Comparison of ENCODE assay signal across 31 mouse cellular contexts in genomic region chr3:70196671-70197070, GRCm38 (mm10).
"Had no signal": no experiment of that assay in that cellular context is flagged by ENCODE, and none has a peak within 500 bp of the region (broad histone marks: within the 10 kb centered on the region; RNA-seq: fewer than 3 reads in every experiment).

No protein-coding gene starts in this region.

- DNase-seq: left cerebral cortex, postnatal 4 days; liver; liver, embryonic 13.5 days; liver, postnatal 0 days; lung, adult 18-20 months; lung, adult 2 months; lung, embryonic 14.5 days; lung, postnatal 10 days; lung, postnatal 14 days; lung, postnatal 36 days; lung, postnatal 4 days; midbrain, embryonic 14.5 days had no signal

- ATAC-seq: liver, embryonic 12.5 days; liver, postnatal 0 days; lung, postnatal 0 days; midbrain, embryonic 13.5 days; midbrain, embryonic 15.5 days; midbrain, embryonic 16.5 days had no signal

- H3K4me2 ChIP-seq: limb, embryonic 12.5 days; limb, embryonic 13.5 days; limb, embryonic 15.5 days; liver, embryonic 12.5 days; liver, embryonic 13.5 days; liver, embryonic 15.5 days; lung, embryonic 14.5 days; lung, embryonic 15.5 days; midbrain, embryonic 11.5 days; midbrain, embryonic 12.5 days; midbrain, embryonic 13.5 days; midbrain, embryonic 15.5 days; neural tube, embryonic 12.5 days had no signal

- H3K27ac ChIP-seq: limb, embryonic 10.5 days; limb, embryonic 12.5 days; limb, embryonic 13.5 days; limb, embryonic 15.5 days; liver, embryonic 12.5 days; liver, embryonic 13.5 days; liver, embryonic 14.5 days; liver, embryonic 15.5 days; lung, embryonic 15.5 days; macrophage; midbrain, embryonic 10.5 days; midbrain, embryonic 12.5 days; midbrain, embryonic 13.5 days; midbrain, embryonic 15.5 days; neural tube, embryonic 12.5 days had no signal

- H3K27me3 ChIP-seq: limb, embryonic 12.5 days; limb, embryonic 13.5 days; limb, embryonic 15.5 days; liver, embryonic 12.5 days; liver, embryonic 13.5 days; liver, embryonic 15.5 days; lung, embryonic 15.5 days; megakaryocyte, embryonic 14.5 days; midbrain, embryonic 12.5 days; midbrain, embryonic 13.5 days; midbrain, embryonic 15.5 days; neural tube, embryonic 12.5 days had no signal

- H3K4me1 ChIP-seq: limb, embryonic 10.5 days; limb, embryonic 13.5 days; limb, embryonic 15.5 days; liver, embryonic 12.5 days; liver, embryonic 13.5 days; liver, embryonic 15.5 days; lung, embryonic 15.5 days; megakaryocyte, embryonic 14.5 days; midbrain, embryonic 15.5 days; neural tube, embryonic 12.5 days had no signal

- H3K9ac ChIP-seq: limb, embryonic 12.5 days; limb, embryonic 13.5 days; limb, embryonic 15.5 days; liver, embryonic 12.5 days; liver, embryonic 13.5 days; liver, embryonic 14.5 days; liver, embryonic 15.5 days; liver, postnatal 0 days; lung, embryonic 14.5 days; lung, embryonic 15.5 days; midbrain, embryonic 12.5 days; midbrain, embryonic 13.5 days; midbrain, embryonic 15.5 days; neural tube, embryonic 12.5 days had no signal

- H3K4me3 ChIP-seq: limb, embryonic 10.5 days; limb, embryonic 12.5 days; limb, embryonic 13.5 days; limb, embryonic 15.5 days; liver, embryonic 12.5 days; liver, embryonic 13.5 days; liver, embryonic 15.5 days; lung, embryonic 15.5 days; megakaryocyte, embryonic 14.5 days; midbrain, embryonic 10.5 days; midbrain, embryonic 12.5 days; midbrain, embryonic 13.5 days; midbrain, embryonic 15.5 days; myocyte; neural tube, embryonic 12.5 days had no signal

- H3K36me3 ChIP-seq: limb, embryonic 10.5 days; limb, embryonic 12.5 days; limb, embryonic 13.5 days; limb, embryonic 15.5 days; liver, embryonic 12.5 days; liver, embryonic 13.5 days; liver, embryonic 15.5 days; lung, embryonic 15.5 days; midbrain, embryonic 10.5 days; midbrain, embryonic 12.5 days; midbrain, embryonic 13.5 days; midbrain, embryonic 15.5 days; neural tube, embryonic 12.5 days had no signal

- H3K9me3 ChIP-seq: limb, embryonic 10.5 days; limb, embryonic 12.5 days; limb, embryonic 13.5 days; limb, embryonic 15.5 days; liver, embryonic 13.5 days; liver, embryonic 15.5 days; lung, embryonic 15.5 days; megakaryocyte, embryonic 14.5 days; midbrain, embryonic 10.5 days; midbrain, embryonic 13.5 days; midbrain, embryonic 15.5 days; neural tube, embryonic 12.5 days had no signal
